Mouse (Mus musculus) CH12.LX (cell line): ENCODE measurements around the gene Irf2. TPM values are rescaled to one million over a fixed set of nuclear protein-coding genes. Genes with fewer than 3 reads are reported as not detected.
A peak's percentile ranks its signal among the peaks of the same experiment; 100 is the strongest.

Experiments used
- DNase-seq: peaks from one replicate; pipeline ENCODE4 v3.0.0-alpha.2; 2013; ENCODE audit errors: extremely low read depth
- H3K27ac ChIP-seq: 2 replicates; pipeline ENCODE4 v1.5.1; 2012; ENCODE audit warnings: low read depth, mild to moderate bottlenecking, control low read depth, moderate library complexity; ENCODE audit not compliant: insufficient read depth
- H3K27me3 ChIP-seq: replicated peaks from 2 replicates; pipeline ENCODE3; 2012; ENCODE audit warnings: inconsistent platforms
- H3K36me3 ChIP-seq, 2 experiments: replicated peaks in 1 of 2; 2 replicates each; pipeline versions ENCODE3 to v1.6.1; 2012; ENCODE audit warnings: inconsistent platforms in 1 of 2, low read length in 1 of 2, mild to moderate bottlenecking in 1 of 2, mixed read lengths in 1 of 2, moderate library complexity in 1 of 2; ENCODE audit not compliant: control insufficient read depth in 1 of 2, insufficient read depth in 1 of 2
- H3K4me1 ChIP-seq, 2 experiments: 2 replicates each; pipeline ENCODE4 v1.6.1; 2012; ENCODE audit warnings: inconsistent platforms in 1 of 2, moderate library complexity in 1 of 2; ENCODE audit not compliant: insufficient read depth in 2 of 2, control insufficient read depth in 1 of 2
- H3K4me2 ChIP-seq: 2 replicates; pipeline ENCODE4 v1.6.1; 2012; ENCODE audit warnings: low read depth, mild to moderate bottlenecking, control low read depth; ENCODE audit not compliant: poor library complexity, insufficient read depth, severe bottlenecking
- H3K4me3 ChIP-seq, 3 experiments: fragments of 150-350 bp in 1 of 3; sonication (generic) in 1 of 3; replicated peaks in 1 of 3; 2 replicates each; pipeline versions ENCODE3 to v1.5.1; 2011 to 2012; ENCODE audit warnings: low read depth in 2 of 3, low read length in 2 of 3, mild to moderate bottlenecking in 2 of 3, moderate library complexity in 2 of 3, control low read depth in 1 of 3, improper control_type of control experiment in 1 of 3, inconsistent platforms in 1 of 3, mixed read lengths in 1 of 3; ENCODE audit not compliant: poor library complexity in 1 of 3
- H3K79me2 ChIP-seq: replicated peaks from 2 replicates; pipeline ENCODE4 v1.6.1; 2012; ENCODE audit warnings: mild to moderate bottlenecking, moderate library complexity; ENCODE audit not compliant: control insufficient read depth, poor library complexity, insufficient read depth, severe bottlenecking; ENCODE audit errors: extremely low read depth
- H3K9ac ChIP-seq: 2 replicates; pipeline ENCODE4 v1.6.1; 2012; ENCODE audit warnings: low read depth, mild to moderate bottlenecking, control low read depth, moderate library complexity; ENCODE audit not compliant: insufficient read depth
- H3K9me3 ChIP-seq: replicated peaks from 2 replicates; pipeline ENCODE3; 2012; ENCODE audit warnings: low read length, inconsistent platforms, mixed read lengths
- CHD1 ChIP-seq: IDR thresholded peaks from 2 replicates; pipeline ENCODE4 v1.6.1; 2012; ENCODE audit warnings: low read depth, low read length, improper control_type of control experiment, inconsistent platforms
- CHD2 ChIP-seq: IDR thresholded peaks from 2 replicates; pipeline ENCODE4 v1.6.1; 2011; ENCODE audit warnings: low read length, improper control_type of control experiment
- GABPA ChIP-seq: IDR thresholded peaks from 2 replicates; pipeline ENCODE4 v1.6.1; 2012; ENCODE audit warnings: low read depth, low read length, improper control_type of control experiment, inconsistent platforms; ENCODE audit not compliant: insufficient replicate concordance
- HCFC1 ChIP-seq: IDR thresholded peaks from 2 replicates; pipeline ENCODE4 v1.6.1; 2012; ENCODE audit warnings: low read depth, mild to moderate bottlenecking, inconsistent platforms, low read length, improper control_type of control experiment
- JUN ChIP-seq: IDR thresholded peaks from 2 replicates; pipeline ENCODE4 v1.6.1; 2011; ENCODE audit warnings: low read depth, mild to moderate bottlenecking, low read length, improper control_type of control experiment, moderate library complexity; ENCODE audit not compliant: insufficient read depth
- MAX ChIP-seq: IDR thresholded peaks from 2 replicates; pipeline ENCODE4 v1.6.1; 2011; ENCODE audit warnings: low read length, improper control_type of control experiment
- MAZ ChIP-seq: IDR thresholded peaks from 2 replicates; pipeline ENCODE4 v1.6.1; 2012; ENCODE audit warnings: low read depth, mild to moderate bottlenecking, inconsistent platforms, low read length, improper control_type of control experiment, moderate library complexity
- MYC ChIP-seq: IDR thresholded peaks from 2 replicates; pipeline ENCODE4 v1.6.1; 2011; ENCODE audit warnings: low read depth, mild to moderate bottlenecking, improper control_type of control experiment, low read length
- NRF1 ChIP-seq: IDR thresholded peaks from 2 replicates; pipeline ENCODE4 v1.6.1; 2014; ENCODE audit warnings: low read depth, mild to moderate bottlenecking, inconsistent platforms, low read length, improper control_type of control experiment, moderate library complexity
- PAX5 ChIP-seq: IDR thresholded peaks from 2 replicates; pipeline ENCODE4 v1.6.1; 2012; ENCODE audit warnings: low read length, inconsistent platforms, mixed read lengths
- TCF12 ChIP-seq: IDR thresholded peaks from 2 replicates; pipeline ENCODE4 v1.6.1; 2014; ENCODE audit warnings: low read depth, mild to moderate bottlenecking, inconsistent platforms, low read length, improper control_type of control experiment
- ZC3H11A ChIP-seq: IDR thresholded peaks from 2 replicates; pipeline ENCODE4 v1.6.1; 2012; ENCODE audit warnings: low read depth, mild to moderate bottlenecking, inconsistent platforms, low read length, improper control_type of control experiment
- ZMIZ1 ChIP-seq: IDR thresholded peaks from 2 replicates; pipeline ENCODE4 v1.6.1; 2012; ENCODE audit warnings: low read depth, mild to moderate bottlenecking, inconsistent platforms, low read length, improper control_type of control experiment
- ZNF384 ChIP-seq: IDR thresholded peaks from 2 replicates; pipeline ENCODE4 v1.6.1; 2012; ENCODE audit warnings: low read depth, low read length, improper control_type of control experiment, inconsistent platforms
- dilution Hi-C: fragments of 300-500 bp; cut with MboI; formaldehyde crosslinking; loops from 2 replicates; pipeline ENCODE4 v1.14.3; 2020; ENCODE audit warnings: low sequenced_read_pairs; ENCODE audit not compliant: extremely low pct_unique_long_range_greater_than_20kb, extremely low pct_ligation_motif_present
- in situ Hi-C: fragments of 300-500 bp; cut with MboI; formaldehyde crosslinking; loops from 3 replicates; pipeline ENCODE4 v1.14.3; 2019; ENCODE audit warnings: low sequenced_read_pairs, low pct_ligation_motif_present, low pct_unique_long_range_greater_than_20kb, mixed read lengths
- polyA plus RNA-seq: library from polyadenylated mRNA; unstranded; fragments of >175 nt; gene quantifications from 2 replicates; pipeline ENCODE4 v1.2.1, GENCODE M21; 2012; ENCODE audit warnings: low read depth; ENCODE audit not compliant: insufficient read length
- total RNA-seq, 2 experiments: library from RNA; depleted of rRNA; stranded (reverse); fragments of 300-350 nt in 1 of 2; fragments of >200 nt in 1 of 2; gene quantifications; 2 replicates each; pipeline ENCODE4 v1.2.3; 2012 to 2014

The Irf2 gene
- total and polyA plus RNA-seq, 3 experiments, result 7.1 to 37.4 (median 10.2) TPM

GRCm38 (mm10) chr8:46865428-46865827, 125.9 kb downstream of the Irf2 start:
- TF ChIP-seq NRF1, result no peak
- TF ChIP-seq JUN, result no peak
- TF ChIP-seq TCF12, result no peak
- TF ChIP-seq, all 38 proteins: peak for 0
- Histone ChIP-seq H3K4me1 (peaks cover 2 to 19% of the 10 kb centered on the region in 2 experiments), H3K79me2 (no peaks in the 10 kb centered on the region), H3K27ac (no peak overlapping the region), H3K36me3 (no peaks in the 10 kb centered on the region), H3K4me3 (no peak overlapping the region), H3K9me3 (no peaks in the 10 kb centered on the region), H3K27me3 (no peaks in the 10 kb centered on the region), H3K4me2 (no peak overlapping the region), H3K9ac (no peak overlapping the region)
- no peak for DNase-seq
- in situ Hi-C loops (no loop called here), dilution Hi-C loops (no loop called here)

GRCm38 (mm10) chr8:46867440-46867839, 127.9 kb downstream of the Irf2 start:
- Histone ChIP-seq H3K27ac (no peak overlapping the region), H3K9me3 (no peaks in the 10 kb centered on the region), H3K9ac (no peak overlapping the region), H3K36me3 (no peaks in the 10 kb centered on the region), H3K4me3 (no peak overlapping the region), H3K79me2 (no peaks in the 10 kb centered on the region), H3K27me3 (no peaks in the 10 kb centered on the region), H3K4me1 (peaks cover 2 to 19% of the 10 kb centered on the region in 2 experiments), H3K4me2 (no peak overlapping the region)
- in situ Hi-C loops (no loop called here), dilution Hi-C loops (no loop called here)
- TF ChIP-seq MAX (no peak), HCFC1 (no peak), MAZ (no peak), CHD1 (no peak)
- no peak for DNase-seq

GRCm38 (mm10) chr8:46868346-46869065, 129.0 kb downstream of the Irf2 start:
- H3K36me3 ChIP-seq, result no peaks in the 10 kb centered on the region
- dilution Hi-C loops (no loop called here), in situ Hi-C loops (no loop called here)
- H3K4me1 ChIP-seq, result peaks cover 2 to 19% of the 10 kb centered on the region in 2 experiments
- peak overlapping the region; percentile 78 for H3K4me2 ChIP-seq
- no peaks in the 10 kb centered on the region for H3K9me3 ChIP-seq
- no peaks in the 10 kb centered on the region for H3K27me3 ChIP-seq
- H3K9ac ChIP-seq, result 0 out of 2 replicates have a peak overlapping the region, but pooled peaks have one; percentile 8
- no peaks in the 10 kb centered on the region for H3K79me2 ChIP-seq
- TF ChIP-seq PAX5 (no peak), MYC (no peak), GABPA (no peak), MAX (no peak), HCFC1 (no peak), ZC3H11A (no peak), MAZ (no peak), CHD2 (no peak), ZMIZ1 (no peak), ZNF384 (no peak)
- H3K27ac ChIP-seq, result no peak overlapping the region; the same call in 1 of the 2 replicates
- no peak overlapping the region for H3K4me3 ChIP-seq
- DNase-seq, result no peak
